Mouse (Mus musculus) granulocyte monocyte progenitor cell, adult 5-6 weeks (primary cell): Measurements from ENCODE around the gene Gm6902. TPM values are rescaled to one million over a fixed set of nuclear protein-coding genes. Genes with fewer than 3 reads are reported as not detected.
"Not testable (repeated sequence)": the region's sequence is repeated elsewhere in the genome, so short reads cannot be mapped to it uniquely, and the experiment has no call there.

Experiments
- ATAC-seq: replicated peaks from 2 replicates; pipeline ENCODE4 v1.8.0; 2016; ENCODE audit warnings: mild to moderate bottlenecking, moderate TSS enrichment, inconsistent platforms; ENCODE audit not compliant: poor library complexity, severe bottlenecking
- total RNA-seq, 2 experiments: library from RNA; stranded (forward) in 1 of 2; stranded (reverse) in 1 of 2; fragments of 200-712, 200-1000 nt in 1 of 2; fragments of >200 nt in 1 of 2; fragmentation: Nextera tagmentation in 1 of 2; gene quantifications; 2 replicates each; pipeline ENCODE4 v1.2.3; 2014 to 2017

Gm6902 gene
- not detected in 2 replicates for total RNA-seq (2014; fragmentation: Nextera tagmentation)
- not detected in 2 replicates for total RNA-seq (2017)

GRCm38 (mm10) chr7:23278800-23279199 lies at the start of gene Gm6902:
Gm6902 (minus strand) TSS chr7:23278900.
- ATAC-seq: not testable (repeated sequence)

GRCm38 (mm10) chr7:23300892-23301291 lies 22.2 kb upstream of the Gm6902 start, which contains the start of gene Nlrp4e:
Nlrp4e (plus strand) TSS chr7:23301192.
- not testable (repeated sequence) for ATAC-seq

- ATAC-seq: not testable (repeated sequence)
Observed at GRCm38 (mm10) chr7:23251582-23251981, 27.1 kb downstream of the Gm6902 start, which contains the start of gene Vmn1r166. Vmn1r166 (minus strand) TSS chr7:23251682.

Other genes starting within 250 kb of the Gm6902 start
- gene Vmn1r163, start 223.4 kb downstream of the Gm6902 start, total RNA-seq (2014; fragmentation: Nextera tagmentation): not detected in 2 replicates
- not detected in 2 replicates for gene Vmn1r163, start 223.4 kb downstream of the Gm6902 start, total RNA-seq (2017)
- not detected in 2 replicates for gene Gm8720, start 211.4 kb downstream of the Gm6902 start, total RNA-seq (2014; fragmentation: Nextera tagmentation)
- not detected in 2 replicates for gene Gm8720, start 211.4 kb downstream of the Gm6902 start, total RNA-seq (2017)
- gene Gm10662, start 134.4 kb downstream of the Gm6902 start, total RNA-seq (2014; fragmentation: Nextera tagmentation): not detected in 2 replicates
- gene Gm10662, start 134.4 kb downstream of the Gm6902 start, total RNA-seq (2017): not detected in 2 replicates
- not detected in 2 replicates for gene Vmn1r165, start 61.6 kb downstream of the Gm6902 start, total RNA-seq (2014; fragmentation: Nextera tagmentation)
- gene Vmn1r165, start 61.6 kb downstream of the Gm6902 start, total RNA-seq (2017): not detected in 2 replicates
- gene Vmn1r166, start 27.2 kb downstream of the Gm6902 start, total RNA-seq (2014; fragmentation: Nextera tagmentation): not detected in 2 replicates
- not detected in 2 replicates for gene Vmn1r166, start 27.2 kb downstream of the Gm6902 start, total RNA-seq (2017)
- not detected in 2 replicates for gene Nlrp4e, start 22.3 kb upstream of the Gm6902 start, total RNA-seq (2014; fragmentation: Nextera tagmentation)
- gene Nlrp4e, start 22.3 kb upstream of the Gm6902 start, total RNA-seq (2017): not detected in 2 replicates
- not detected in 2 replicates for gene Nlrp5, start 107.0 kb upstream of the Gm6902 start, total RNA-seq (2014; fragmentation: Nextera tagmentation)
- not detected in 2 replicates for gene Nlrp5, start 107.0 kb upstream of the Gm6902 start, total RNA-seq (2017)
- gene Vmn1r167, start 228.3 kb upstream of the Gm6902 start, total RNA-seq (2014; fragmentation: Nextera tagmentation): not detected in 2 replicates
- gene Vmn1r167, start 228.3 kb upstream of the Gm6902 start, total RNA-seq (2017): not detected in 2 replicates